Mouse (Mus musculus) layer of hippocampus, adult 9-10 months (tissue): ENCODE measurements around the gene Shf.

Experiments
- DNase-seq: peaks from one replicate; pipeline ENCODE4 v3.0.0; 2022; ENCODE audit warnings: low spot score

Shf gene

GRCm38 (mm10) chr2:122368081-122368971 lies 636 bp downstream of the Shf start:
- DNase-seq, result no peak

GRCm38 (mm10) chr2:122367701-122368080 lies 1.3 kb downstream of the Shf start:
- DNase-seq, result no peak

GRCm38 (mm10) chr2:122367181-122367580 lies 1.8 kb downstream of the Shf start:
- no peak for DNase-seq

GRCm38 (mm10) chr2:122366706-122367105 lies 2.3 kb downstream of the Shf start:
- DNase-seq, result no peak

GRCm38 (mm10) chr2:122366039-122366438 lies 2.9 kb downstream of the Shf start:
- no peak for DNase-seq

- DNase-seq, result no peak
These were observed 3.6 kb downstream of the Shf start for GRCm38 (mm10) chr2:122365244-122365866.

GRCm38 (mm10) chr2:122364352-122364944 lies 4.5 kb downstream of the Shf start:
- DNase-seq, result no peak

- no peak for DNase-seq
These were observed 6.1 kb downstream of the Shf start for GRCm38 (mm10) chr2:122362622-122363523.

GRCm38 (mm10) chr2:122361868-122362621 lies 6.9 kb downstream of the Shf start:
- no peak for DNase-seq

- no peak for DNase-seq
These were observed 7.8 kb downstream of the Shf start for GRCm38 (mm10) chr2:122361181-122361580.

- no peak for DNase-seq
These were observed 8.7 kb downstream of the Shf start for GRCm38 (mm10) chr2:122360310-122360709.

- DNase-seq, result no peak
These were observed 12.8 kb downstream of the Shf start for GRCm38 (mm10) chr2:122356187-122356586.

- no peak for DNase-seq
These were observed 13.6 kb downstream of the Shf start for GRCm38 (mm10) chr2:122355389-122355788.

- no peak for DNase-seq
These were observed 14.6 kb downstream of the Shf start for GRCm38 (mm10) chr2:122354191-122354929.

- DNase-seq, result no peak
These were observed 15.2 kb downstream of the Shf start for GRCm38 (mm10) chr2:122353765-122354164.

GRCm38 (mm10) chr2:122352992-122353391 lies 16.0 kb downstream of the Shf start:
- no peak for DNase-seq

- no peak for DNase-seq
These were observed 17.0 kb downstream of the Shf start for GRCm38 (mm10) chr2:122351931-122352329.

- no peak for DNase-seq
These were observed 17.6 kb downstream of the Shf start for GRCm38 (mm10) chr2:122351156-122351930.

- no peak for DNase-seq
These were observed 19.7 kb downstream of the Shf start for GRCm38 (mm10) chr2:122349136-122349785.
